Mouse (Mus musculus) small intestine, adult 2 months (tissue): ENCODE data around the gene Foxb2. TPM values are rescaled to one million over a fixed set of nuclear protein-coding genes. Genes with fewer than 3 reads are reported as not detected.

ENCODE experiments used
- H3K27ac ChIP-seq: fragments of 200-500 bp; 2 replicates; pipeline ENCODE4 v1.5.1; 2012; ENCODE audit warnings: low read depth, low read length, control low read depth, inconsistent platforms; ENCODE audit not compliant: insufficient read depth
- H3K27me3 ChIP-seq: fragments of 200-500 bp; 2 replicates; pipeline ENCODE4 v1.6.1; 2012; ENCODE audit warnings: mild to moderate bottlenecking, moderate library complexity, low read length, inconsistent platforms; ENCODE audit not compliant: control insufficient read depth, insufficient read depth
- H3K36me3 ChIP-seq: fragments of 200-500 bp; 2 replicates; pipeline ENCODE4 v1.6.1; 2012; ENCODE audit warnings: mild to moderate bottlenecking, low read length, control low read depth, inconsistent platforms; ENCODE audit not compliant: control insufficient read depth, insufficient read depth
- H3K4me1 ChIP-seq: fragments of 200-500 bp; 2 replicates; pipeline ENCODE4 v1.6.1; 2012; ENCODE audit warnings: low read length, inconsistent platforms, mixed read lengths; ENCODE audit not compliant: control insufficient read depth, insufficient read depth, insufficient read length
- H3K4me3 ChIP-seq: fragments of 200-500 bp; 2 replicates; pipeline ENCODE4 v1.5.1; 2012; ENCODE audit warnings: low read depth, mild to moderate bottlenecking, control low read depth, inconsistent platforms, low read length, moderate library complexity
- CTCF ChIP-seq: fragments of 200-500 bp; IDR thresholded peaks from 2 replicates; pipeline ENCODE4 v1.5.1; 2012; ENCODE audit warnings: low read depth, mild to moderate bottlenecking, control low read depth, inconsistent platforms, low read length, moderate library complexity, mixed read lengths; ENCODE audit not compliant: insufficient replicate concordance, insufficient read length; ENCODE audit errors: extremely low read depth
- POLR2A ChIP-seq: fragments of 200-500 bp; IDR thresholded peaks from 2 replicates; pipeline ENCODE4 v1.6.1; 2012; ENCODE audit warnings: low read depth, mild to moderate bottlenecking, control low read depth, inconsistent platforms, low read length, moderate library complexity
- WGBS: fragments of 180-500 bp; shearing (Covaris S2); methylation state at CpG from one replicate; pipeline ENCODE4 v1.1.7; 2018; 5-methylcytosine and 5-hydroxymethylcytosine counted together
- polyA plus RNA-seq: library from polyadenylated mRNA; depleted of rRNA; stranded (reverse); fragments of >200 nt; gene quantifications from 2 replicates; pipeline ENCODE4 v1.2.3, GENCODE M21; 2012

The Foxb2 gene
- polyA plus RNA-seq, 1 experiment: not detected

DNA sequence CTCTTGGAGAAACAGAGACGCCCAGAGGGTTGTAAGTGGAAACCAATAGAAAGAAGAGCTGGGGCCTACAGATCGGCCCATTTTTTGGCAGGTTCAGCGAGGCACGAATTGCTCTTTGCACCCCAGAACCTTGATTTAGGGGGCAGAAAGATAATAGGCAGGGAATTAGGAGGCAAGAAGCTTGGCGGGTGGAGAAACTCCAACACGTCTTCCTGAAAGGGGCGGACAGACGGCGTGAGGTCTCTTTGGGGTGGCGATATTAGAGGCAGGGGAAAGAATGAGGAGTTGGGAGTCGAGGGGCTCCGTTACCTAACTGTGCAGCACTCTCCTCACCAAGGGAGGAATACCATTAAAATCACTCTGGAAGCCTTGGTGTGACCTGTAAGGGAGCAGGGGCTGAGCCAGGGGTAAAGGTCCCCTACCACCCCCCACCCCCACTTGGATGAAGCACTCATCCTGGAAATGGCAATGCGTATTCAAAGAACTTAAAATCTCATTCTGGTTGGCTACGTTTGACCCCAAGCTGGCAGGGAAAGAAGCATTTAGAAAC, 1.5 kb upstream of the Foxb2 start:
- no peak overlapping the region for H3K4me3 ChIP-seq
- H3K27me3 ChIP-seq: peaks cover 86% of the 10 kb centered on the region

DNA sequence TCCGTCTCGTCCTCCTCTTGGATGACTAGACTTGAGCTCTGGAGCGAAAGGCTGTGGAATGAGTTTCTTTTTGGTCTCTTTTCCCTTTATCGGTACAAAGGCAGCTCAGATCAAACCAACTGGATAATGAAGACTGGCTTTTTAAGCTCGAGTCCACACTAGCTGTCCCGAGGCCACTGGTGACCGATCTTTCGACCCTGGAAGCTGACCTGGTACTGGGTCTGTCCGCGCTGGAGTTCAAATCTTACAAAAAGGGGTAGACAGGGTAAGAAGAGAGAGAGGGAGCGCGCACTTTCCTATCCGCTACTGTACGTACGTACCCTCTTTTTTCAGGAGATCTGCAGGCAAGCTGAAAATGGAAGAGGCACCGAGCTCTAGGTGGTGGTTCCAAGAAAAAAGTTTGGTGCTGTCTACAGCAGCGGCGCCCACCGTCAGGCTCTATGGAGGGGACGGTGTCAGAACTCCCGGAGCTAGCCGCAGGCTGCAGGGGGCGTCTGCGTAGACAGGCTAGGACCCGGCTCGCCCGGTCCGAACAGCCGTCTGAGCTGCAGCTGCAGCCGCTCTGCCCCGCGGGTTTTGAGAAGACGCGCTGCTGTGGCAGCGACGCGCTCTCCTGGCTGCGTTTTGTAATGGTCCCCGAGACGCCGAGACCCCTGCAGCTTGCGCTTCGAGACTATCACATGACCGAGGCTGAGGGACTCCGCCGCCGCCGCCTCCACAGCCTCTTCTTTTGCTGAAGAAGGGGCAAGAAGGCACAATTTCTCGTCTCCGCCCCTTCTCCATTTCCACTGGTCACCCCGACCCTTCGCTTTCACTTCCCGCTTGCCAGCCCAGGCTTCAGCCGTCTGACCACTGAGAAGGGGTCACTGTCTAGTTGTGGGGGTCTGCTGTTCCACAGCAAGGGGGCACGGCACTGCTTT, 597 bp upstream of the Foxb2 start:
- 3% methylated on average over 55 of the region's 55 CpGs for WGBS
- no peak for TF ChIP-seq POLR2A
- TF ChIP-seq CTCF: no peak
- Histone ChIP-seq H3K36me3 (no peaks in the 10 kb centered on the region), H3K4me1 (peaks cover 4% of the 10 kb centered on the region), H3K4me3 (no peak overlapping the region; the same call in 1 of the 2 replicates), H3K27ac (no peak overlapping the region), H3K27me3 (peaks cover 91% of the 10 kb centered on the region)

More for the DNA sequence above, 1.5 kb upstream of the Foxb2 start:
- no peak overlapping the region for H3K27ac ChIP-seq
- 9% methylated on average over 14 of the region's 14 CpGs for WGBS
- TF ChIP-seq CTCF (no peak), POLR2A (no peak)
- no peaks in the 10 kb centered on the region for H3K36me3 ChIP-seq
- H3K4me1 ChIP-seq: peaks cover 4% of the 10 kb centered on the region

DNA sequence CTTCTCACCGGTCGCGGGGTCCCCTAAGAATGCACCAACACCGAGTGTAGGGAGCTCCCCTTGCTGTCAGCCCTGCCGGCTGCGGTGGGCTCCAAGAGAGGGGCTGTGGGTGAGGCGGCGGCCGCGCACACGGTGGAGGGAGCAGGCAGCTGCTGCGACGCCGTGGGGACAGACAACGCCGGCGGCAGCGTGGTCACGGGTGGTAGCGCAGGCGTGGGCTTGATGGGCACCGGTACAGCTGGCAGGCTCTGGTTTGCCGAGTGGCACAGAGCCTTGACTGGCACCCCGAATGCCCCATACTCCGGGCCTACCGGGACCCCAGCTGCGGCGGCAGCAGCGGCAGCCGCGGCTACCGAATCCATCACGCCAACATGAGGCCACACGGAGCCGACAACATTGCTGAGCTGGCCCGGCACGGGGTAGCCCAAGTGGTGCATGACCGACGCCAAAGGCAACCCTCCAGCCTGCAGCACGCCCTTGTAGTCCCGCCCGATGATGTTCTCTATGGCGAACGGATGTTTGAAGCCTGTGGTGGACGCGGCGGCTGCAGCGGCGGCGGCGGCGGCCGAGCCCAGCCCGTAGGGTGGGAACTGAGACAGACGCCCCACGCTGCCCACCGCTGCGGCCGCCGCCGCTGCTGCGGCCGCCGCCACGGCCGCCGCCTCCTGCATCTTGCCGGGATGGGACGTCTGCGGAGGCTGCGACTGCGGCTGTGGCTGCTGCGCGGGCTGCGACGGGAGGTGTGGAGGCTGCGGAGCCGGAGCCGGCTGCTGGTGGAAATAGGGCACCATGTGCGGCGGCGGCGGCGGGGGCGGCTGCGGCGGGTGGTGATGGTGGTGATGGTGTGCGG, 1.0 kb downstream of the Foxb2 start:
- Histone ChIP-seq H3K27me3 (peaks cover 82% of the 10 kb centered on the region), H3K4me3 (peak overlapping the region; percentile 36), H3K27ac (no peak overlapping the region), H3K36me3 (no peaks in the 10 kb centered on the region), H3K4me1 (peaks cover 4% of the 10 kb centered on the region)
- TF ChIP-seq CTCF (no peak), POLR2A (no peak)
- WGBS: under 1% methylated on average over 87 of the region's 88 CpGs

DNA sequence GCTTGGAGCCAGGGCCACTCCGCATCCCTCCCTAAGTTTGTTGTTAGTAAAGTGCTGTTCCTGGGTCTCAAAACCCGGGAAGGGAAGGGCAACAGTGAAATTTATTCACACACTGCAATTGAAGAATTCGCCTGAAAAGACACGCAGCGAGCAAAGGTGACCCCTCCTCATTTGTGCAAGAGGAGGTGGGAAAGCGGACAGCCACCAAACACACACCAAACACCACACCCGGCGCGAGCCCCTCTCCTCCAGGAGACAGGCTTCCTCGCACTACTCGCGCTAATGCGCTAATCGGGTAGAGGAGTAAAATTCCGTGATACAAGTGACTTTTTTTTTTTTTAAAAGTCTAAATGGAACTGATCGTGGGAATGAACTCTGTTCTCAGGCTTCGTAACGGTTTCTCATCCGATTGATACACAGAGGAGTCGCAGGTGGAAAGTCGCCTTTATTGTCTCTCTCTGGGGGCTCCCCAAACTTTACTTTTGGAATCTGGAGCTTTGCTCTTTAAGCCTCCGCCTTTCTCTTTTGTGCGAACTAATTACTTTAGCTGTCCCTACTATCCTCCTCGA, 2.3 kb downstream of the Foxb2 start:
- no peaks in the 10 kb centered on the region for H3K36me3 ChIP-seq
- WGBS: 3% methylated on average over 24 of the region's 24 CpGs
- H3K4me1 ChIP-seq: peaks cover 4% of the 10 kb centered on the region
- H3K27ac ChIP-seq: no peak overlapping the region
- H3K27me3 ChIP-seq: peaks cover 69% of the 10 kb centered on the region
- no peak overlapping the region for H3K4me3 ChIP-seq
- TF ChIP-seq CTCF (no peak), POLR2A (no peak)

DNA sequence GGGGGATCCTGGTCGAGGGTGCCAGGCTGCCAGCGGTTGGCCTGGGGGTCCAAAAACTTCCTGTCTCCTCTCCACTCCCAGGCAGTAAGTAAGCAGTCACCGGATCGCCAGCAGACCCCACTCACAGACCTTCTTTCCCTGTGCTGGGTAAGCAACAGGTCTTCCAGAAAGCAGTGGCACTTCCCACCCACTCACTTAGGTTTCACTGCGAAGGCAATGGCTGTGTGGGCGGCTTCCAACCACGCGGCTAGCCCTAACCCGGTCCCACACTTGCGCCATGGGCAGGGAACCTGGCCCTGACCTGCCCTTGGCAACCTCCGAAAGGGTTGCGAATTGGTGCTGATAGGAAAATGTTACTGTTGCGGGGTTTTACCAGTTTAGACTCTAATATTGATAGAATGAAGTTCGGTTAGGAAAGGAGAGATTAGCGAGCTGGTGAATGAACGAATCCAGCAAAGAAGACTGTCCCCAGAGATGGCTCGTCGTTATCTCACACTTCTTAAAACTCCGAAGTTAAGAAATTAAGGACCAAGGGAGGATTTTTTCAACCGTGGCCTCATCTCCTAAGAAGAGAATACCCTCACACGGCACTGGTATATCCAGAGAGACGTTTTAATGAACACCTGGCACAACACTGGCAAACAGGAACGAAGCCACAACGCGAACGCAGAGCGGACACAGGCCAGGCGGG, 3.0 kb downstream of the Foxb2 start:
- peaks cover 63% of the 10 kb centered on the region for H3K27me3 ChIP-seq
- H3K4me3 ChIP-seq: no peak overlapping the region
- 7% methylated on average over 28 of the region's 28 CpGs for WGBS
- no peak for TF ChIP-seq CTCF
- no peak for TF ChIP-seq POLR2A
- H3K36me3 ChIP-seq: no peaks in the 10 kb centered on the region
- H3K4me1 ChIP-seq: peaks cover 4% of the 10 kb centered on the region
- H3K27ac ChIP-seq: no peak overlapping the region

DNA sequence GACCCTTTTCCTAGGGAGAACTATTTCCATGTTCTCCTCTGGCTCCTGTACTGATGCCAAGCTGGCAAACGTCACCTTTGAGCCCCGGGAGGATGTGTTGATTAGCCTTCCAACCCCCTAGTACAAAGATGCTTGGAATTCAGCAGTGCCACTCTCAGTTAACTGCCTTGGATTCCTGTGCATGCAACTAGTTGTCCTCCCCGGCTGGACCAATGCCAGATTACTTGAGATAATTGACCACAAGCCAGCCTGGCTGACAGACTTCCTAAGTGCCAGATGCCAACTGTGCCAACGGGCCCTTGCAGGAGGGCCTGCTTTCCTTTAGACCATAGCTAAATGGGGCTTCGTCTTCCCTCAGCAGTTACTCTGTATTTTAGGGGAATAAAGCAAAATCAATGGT, 5.1 kb downstream of the Foxb2 start:
- 24% methylated on average over 5 of the region's 5 CpGs for WGBS
- peaks cover 41% of the 10 kb centered on the region for H3K27me3 ChIP-seq
- H3K27ac ChIP-seq: no peak overlapping the region

More for the DNA sequence above, 5.1 kb downstream of the Foxb2 start:
- H3K4me3 ChIP-seq: no peak overlapping the region
- TF ChIP-seq CTCF: no peak
- TF ChIP-seq POLR2A: no peak
- no peaks in the 10 kb centered on the region for H3K36me3 ChIP-seq
- peaks cover 4% of the 10 kb centered on the region for H3K4me1 ChIP-seq
